In the genomic region with DNA sequence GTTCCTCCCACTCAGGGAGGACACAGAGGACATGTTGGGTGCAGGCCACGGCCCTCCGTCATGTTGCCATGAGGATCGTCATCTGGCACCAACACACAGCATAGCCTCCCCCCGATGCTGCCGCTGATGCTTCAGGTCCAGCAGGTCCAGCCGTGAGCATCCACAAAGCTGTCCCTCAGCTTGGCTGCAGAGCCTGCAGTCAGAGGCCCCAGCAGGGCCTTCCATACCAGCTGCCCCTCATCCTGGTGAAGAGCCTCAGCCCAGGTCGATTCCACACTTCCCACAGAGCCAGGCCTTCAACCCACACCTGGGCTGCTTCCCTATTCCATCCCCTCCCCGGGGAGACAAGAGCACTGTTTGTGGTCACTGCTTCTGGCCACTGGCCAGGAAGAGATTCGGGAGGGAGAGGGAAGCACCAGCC, we compare ENCODE assay signal across 18 mouse cellular contexts. TPM values are rescaled to one million over a fixed set of nuclear protein-coding genes. Genes with fewer than 3 reads are reported as not detected.
DNase-seq lines count a peak whose midpoint lies in the region; ATAC-seq and TF ChIP-seq lines count a peak whose summit lies in the region.
"Had no signal": no experiment of that assay in that cellular context is flagged by ENCODE, and none has a peak within 500 bp of the region (broad histone marks: within the 10 kb centered on the region; RNA-seq: fewer than 3 reads in every experiment).

No protein-coding gene starts in this region.

- intact Hi-C loops in gastrocnemius, adult 2 months (cut with DNase I) = no loop called here

- 71% methylated on average over 9 of the region's 9 CpGs for WGBS in midbrain, postnatal 0 days
- 76% methylated on average over 9 of the region's 9 CpGs for WGBS in midbrain, embryonic 14.5 days
- whole genome bisulfite sequencing in cerebellum, adult 2 months = 3% methylated on average over 9 of the region's 9 CpGs

- H3K36me3 ChIP-seq in midbrain, postnatal 0 days (ENCODE audit: insufficient read depth, low read length) = peaks cover 50% of the 10 kb centered on the region
- peaks cover 88% of the 10 kb centered on the region for H3K36me3 ChIP-seq in midbrain, embryonic 14.5 days (ENCODE audit: control insufficient read depth, insufficient read depth, low read length)
- H3K36me3 ChIP-seq: G1E; heart, embryonic 12.5 days had no signal

- H3K4me2 ChIP-seq in midbrain, postnatal 0 days (ENCODE audit: low read depth, low read length, poor library complexity, severe bottlenecking) = no peak overlapping the region
- no peak overlapping the region for H3K4me2 ChIP-seq in midbrain, embryonic 14.5 days (ENCODE audit: low read length)
- H3K4me2 ChIP-seq: embryonic facial prominence, embryonic 12.5 days; heart, embryonic 12.5 days; hindbrain, embryonic 13.5 days had no signal

- no peak; the same call in 1 of the 2 replicates for ATAC-seq in midbrain, postnatal 0 days (ENCODE audit: low FRiP score)
- no peak for ATAC-seq in midbrain, embryonic 14.5 days (ENCODE audit: low FRiP score, low TSS enrichment)
- peak; percentile 54 for ATAC-seq in megakaryocyte progenitor cell, adult 5-6 weeks (replicated peaks; ENCODE audit: poor library complexity)

- TF ChIP-seq CTCF in gastrocnemius, adult 2 months (IDR thresholded peaks at IDR 0.05) = no peak
- TF ChIP-seq CTCF in midbrain, postnatal 0 days (IDR thresholded peaks at IDR 0.05) = no peak
- no peak for TF ChIP-seq CTCF in cerebellum, adult 2 months (IDR thresholded peaks at IDR 0.05; ENCODE audit: borderline replicate concordance, insufficient read depth, low read depth, low read length)

- DNase-seq in gastrocnemius, adult 2 months = peak; percentile 48
- no peak for DNase-seq in gastrocnemius, postnatal 25 days
- DNase-seq in midbrain, postnatal 0 days (ENCODE audit: low spot score) = peak; percentile 57
- no peak for DNase-seq in midbrain, embryonic 14.5 days
- DNase-seq in cerebellum, adult 2 months = peak; percentile 72 to 77
- no peak for DNase-seq in right cerebral cortex, postnatal 4 days
- no peak for DNase-seq in spleen, postnatal 10 days (ENCODE audit: low spot score in 2 of 2)
- DNase-seq: B cell, adult 2 months; lung, adult 2 months; spleen, adult 18-20 months had no signal

- no peak overlapping the region for H3K27ac ChIP-seq in gastrocnemius, adult 2 months
- no peak overlapping the region for H3K27ac ChIP-seq in midbrain, postnatal 0 days (ENCODE audit: low read depth, low read length)
- H3K27ac ChIP-seq in midbrain, embryonic 14.5 days (replicated peaks; ENCODE audit: low read depth, low read length) = no peak overlapping the region
- peak overlapping the region; percentile 37 for H3K27ac ChIP-seq in cerebellum, adult 2 months (ENCODE audit: insufficient read depth, low read length)
- H3K27ac ChIP-seq: embryonic facial prominence, embryonic 12.5 days; forebrain, embryonic 10.5 days; hindbrain, embryonic 13.5 days had no signal

- H3K27me3 ChIP-seq in midbrain, postnatal 0 days (ENCODE audit: insufficient read depth, low read length) = no peaks in the 10 kb centered on the region
- H3K27me3 ChIP-seq in midbrain, embryonic 14.5 days (ENCODE audit: control insufficient read depth, insufficient read depth, low read length) = no peaks in the 10 kb centered on the region
- H3K27me3 ChIP-seq in cerebellum, adult 2 months (ENCODE audit: control insufficient read depth, insufficient read depth, low read length) = no peaks in the 10 kb centered on the region
- H3K27me3 ChIP-seq: embryonic facial prominence, embryonic 12.5 days; heart, embryonic 12.5 days; hindbrain, embryonic 13.5 days had no signal

- H3K4me1 ChIP-seq in midbrain, postnatal 0 days (ENCODE audit: insufficient read depth, low read length) = no peaks in the 10 kb centered on the region
- H3K4me1 ChIP-seq in midbrain, embryonic 14.5 days (ENCODE audit: control insufficient read depth, insufficient read depth, low read length) = no peaks in the 10 kb centered on the region
- peaks cover 34% of the 10 kb centered on the region for H3K4me1 ChIP-seq in cerebellum, adult 2 months (ENCODE audit: control insufficient read depth, insufficient read depth, low read length)
- H3K4me1 ChIP-seq: embryonic facial prominence, embryonic 12.5 days; forebrain, embryonic 10.5 days; heart, embryonic 12.5 days had no signal

- TF ChIP-seq POLR2A in cerebellum, adult 2 months (IDR thresholded peaks at IDR 0.05; ENCODE audit: borderline replicate concordance, insufficient read depth, low read length) = no peak

- no peak overlapping the region for H3K9ac ChIP-seq in midbrain, postnatal 0 days (replicated peaks; ENCODE audit: low read length, poor library complexity, severe bottlenecking)
- H3K9ac ChIP-seq in midbrain, embryonic 14.5 days (replicated peaks; ENCODE audit: low read length) = no peak overlapping the region
- H3K9ac ChIP-seq: embryonic facial prominence, embryonic 12.5 days; heart, embryonic 12.5 days; hindbrain, embryonic 13.5 days had no signal

- H3K9me3 ChIP-seq in midbrain, postnatal 0 days (ENCODE audit: low read length) = no peaks in the 10 kb centered on the region
- no peaks in the 10 kb centered on the region for H3K9me3 ChIP-seq in midbrain, embryonic 14.5 days (ENCODE audit: control insufficient read depth, low read length)
- H3K9me3 ChIP-seq: embryonic facial prominence, embryonic 12.5 days; forebrain, embryonic 10.5 days; G1E; heart, embryonic 12.5 days; hindbrain, embryonic 13.5 days had no signal

- H3K4me3 ChIP-seq in gastrocnemius, adult 2 months = no peak overlapping the region
- H3K4me3 ChIP-seq in midbrain, postnatal 0 days (ENCODE audit: low read depth, low read length) = no peak overlapping the region
- no peak overlapping the region for H3K4me3 ChIP-seq in midbrain, embryonic 14.5 days (replicated peaks; ENCODE audit: low read depth, low read length)
- no peak overlapping the region for H3K4me3 ChIP-seq in cerebellum, adult 2 months (replicated peaks; ENCODE audit: insufficient read depth, low read depth, low read length)
- H3K4me3 ChIP-seq: embryonic facial prominence, embryonic 12.5 days; forebrain, embryonic 10.5 days; heart, embryonic 12.5 days; hindbrain, embryonic 13.5 days; megakaryocyte, embryonic 14.5 days; myocyte had no signal

RNA-seq across cellular contexts. Expression of a gene that starts 54.3 kb away (rescaled TPM):
- 10 to 100 TPM; 58.9 to 99.2 TPM for total RNA-seq in gastrocnemius, adult 2 months (2021)
- total RNA-seq in gastrocnemius, postnatal 25 days (2021) = 10 to 100 TPM; 51.0 to 62.2 TPM
- total RNA-seq in midbrain, postnatal 0 days (2014; rRNA removed) = 62.9 and 63.4 TPM in 2 replicates
- 15.2 and 17.7 TPM in 2 replicates for polyA plus RNA-seq in midbrain, postnatal 0 days (2015; fragmentation: Nextera tagmentation; extraction: Ambion mirVana)
- 27.1 and 29.0 TPM in 2 replicates for polyA plus RNA-seq in midbrain, embryonic 14.5 days (2014; fragmentation: Nextera tagmentation; extraction: Ambion mirVana)
- polyA plus RNA-seq in cerebellum, adult 2 months (2012; rRNA removed) = 73.2 and 78.3 TPM in 2 replicates
- total RNA-seq in megakaryocyte progenitor cell, adult 5-6 weeks (2015) = not detected in 2 replicates
- total RNA-seq in megakaryocyte progenitor cell, adult 5-6 weeks (2017) = 0.03 TPM in 1 of 2 replicates, not detected in the other
- polyA plus RNA-seq: G1E, myocyte had no signal

Comparison
In these comparisons a context has a peak if more than half of its experiments do, and no peak if none do; other contexts are left out.
1. DNase-seq: peak in gastrocnemius, adult 2 months (single experiment), midbrain, postnatal 0 days (single experiment) and cerebellum, adult 2 months (2 of 2); none in gastrocnemius, postnatal 25 days (single experiment), midbrain, embryonic 14.5 days (single experiment), right cerebral cortex, postnatal 4 days (single experiment) and spleen, postnatal 10 days (0 of 2).
2. RNA of a gene that starts 54.3 kb away (total RNA-seq): 58.9 to 99.2 TPM in gastrocnemius, adult 2 months, 62.9 to 63.4 TPM in midbrain, postnatal 0 days and 51.0 to 62.2 TPM in gastrocnemius, postnatal 25 days; 0.03 TPM in megakaryocyte progenitor cell, adult 5-6 weeks; every median in the first group is over 10 times any median in the second.